Mouse (Mus musculus) liver, embryonic 13.5 days (tissue): ENCODE results near the gene Fsd2. TPM values are rescaled to one million over a fixed set of nuclear protein-coding genes. Genes with fewer than 3 reads are reported as not detected.
A peak's percentile ranks its signal among the peaks of the same experiment; 100 is the strongest.

Experiments used
- ATAC-seq: fragments of 200-750 bp; cut with Nextera tagmentation; 2 replicates; pipeline ENCODE4 v1.8.0; 2017; ENCODE audit warnings: low read depth, mild to moderate bottlenecking, moderate number of reproducible peaks, moderate library complexity
- DNase-seq: peaks from one replicate; pipeline ENCODE4 v3.0.0; 2022
- H3K27ac ChIP-seq: fragments of 300-500 bp; sonication (generic); 2 replicates; pipeline ENCODE4 v1.5.1; 2015; ENCODE audit warnings: moderate library complexity, mild to moderate bottlenecking, inconsistent platforms
- H3K27me3 ChIP-seq: fragments of 300-500 bp; sonication (generic); 2 replicates; pipeline ENCODE4 v1.6.1; 2015; ENCODE audit warnings: mild to moderate bottlenecking, inconsistent platforms
- H3K36me3 ChIP-seq: fragments of 300-500 bp; sonication (generic); 2 replicates; pipeline ENCODE4 v1.6.1; 2015; ENCODE audit warnings: mild to moderate bottlenecking, inconsistent platforms
- H3K4me1 ChIP-seq: fragments of 300-500 bp; sonication (generic); replicated peaks from 2 replicates; pipeline ENCODE4 v1.6.1; 2015; ENCODE audit warnings: inconsistent platforms
- H3K4me2 ChIP-seq: fragments of 300-500 bp; sonication (generic); 2 replicates; pipeline ENCODE4 v1.6.1; 2015; ENCODE audit warnings: inconsistent platforms, mild to moderate bottlenecking, moderate library complexity
- H3K4me3 ChIP-seq: fragments of 300-500 bp; sonication (generic); replicated peaks from 2 replicates; pipeline ENCODE4 v1.5.1; 2015; ENCODE audit warnings: mild to moderate bottlenecking, inconsistent platforms
- H3K9ac ChIP-seq: fragments of 300-500 bp; sonication (generic); 2 replicates; pipeline ENCODE4 v1.6.1; 2015; ENCODE audit warnings: mild to moderate bottlenecking, inconsistent platforms
- H3K9me3 ChIP-seq: fragments of 300-500 bp; sonication (generic); replicated peaks from 2 replicates; pipeline ENCODE4 v1.6.1; 2016; ENCODE audit warnings: inconsistent platforms
- WGBS: fragments of 180-500 bp; shearing (Covaris S2); methylation state at CpG from one replicate; pipeline ENCODE4 v1.1.7; 2015; ENCODE audit not compliant: insufficient replicate concordance; 5-methylcytosine and 5-hydroxymethylcytosine counted together
- polyA plus RNA-seq: library from polyadenylated mRNA; unstranded; fragments of >200 nt; fragmentation: Nextera tagmentation; extraction: Ambion mirVana; gene quantifications from 2 replicates; pipeline ENCODE4 v1.2.1, GENCODE M21; 2015

The Fsd2 gene
- polyA plus RNA-seq = 0.06 and 0.15 TPM in 2 replicates

DNA sequence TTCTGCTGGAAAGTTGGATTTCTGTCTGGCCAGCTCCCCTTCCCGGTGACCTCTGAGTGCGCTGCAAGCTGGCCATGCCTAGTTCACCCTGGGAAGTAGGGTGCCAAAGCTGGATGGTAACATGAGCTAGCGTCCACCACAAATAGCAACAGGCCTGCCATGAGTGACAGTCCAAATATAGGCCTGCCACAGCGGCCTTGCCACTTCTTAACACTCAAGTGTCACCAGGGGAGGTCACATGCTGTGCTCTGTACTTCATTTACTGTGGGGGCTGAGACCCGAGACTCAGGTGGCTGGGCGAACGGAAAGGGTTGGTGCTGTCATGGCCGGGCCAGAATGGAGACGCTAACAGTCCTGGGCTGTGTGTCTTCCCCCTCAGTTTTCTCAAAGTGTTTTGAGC is at the start of gene Fsd2:
TSS of gene Fsd2 (minus strand) at position 53 of the 400 bp plus-strand sequence.
- Histone ChIP-seq H3K4me3 (no peak within 1 kb of the TSS), H3K4me2 (no peak within 1 kb of the TSS), H3K9ac (no peak within 1 kb of the TSS), H3K27ac (no peak within 1 kb of the TSS), H3K9me3 (no peaks in the 10 kb centered on the region), H3K36me3 (no peaks in the 10 kb centered on the region), H3K4me1 (peaks cover 12% of the 10 kb centered on the region), H3K27me3 (no peaks in the 10 kb centered on the region)
- DNase-seq (no peak), ATAC-seq (no peak)
- WGBS = 78% methylated on average over 9 of the region's 9 CpGs

DNA sequence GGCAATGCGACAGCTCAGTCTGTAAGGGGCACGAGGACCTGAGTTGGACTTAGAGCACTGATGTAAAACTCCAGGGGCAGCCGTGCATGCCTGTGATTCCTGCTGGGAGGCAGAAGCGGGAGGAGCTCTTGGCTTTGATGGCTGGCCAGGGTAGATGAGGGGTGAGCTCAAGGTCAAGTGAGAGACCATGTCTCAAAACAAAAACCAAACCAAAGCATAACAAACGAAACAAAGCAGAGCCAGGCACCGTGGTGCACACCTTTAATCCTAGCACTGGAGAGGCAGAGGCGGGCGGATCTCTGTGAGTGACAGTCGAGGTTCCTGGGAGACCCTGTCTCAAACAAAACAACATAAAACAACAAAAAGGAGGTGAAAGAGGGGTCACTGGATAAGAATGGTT is 48.3 kb upstream of the Fsd2 start:
- Histone ChIP-seq H3K4me3 (no peak overlapping the region), H3K9ac (no peak overlapping the region), H3K9me3 (no peaks in the 10 kb centered on the region), H3K4me1 (peaks cover 2% of the 10 kb centered on the region), H3K36me3 (no peaks in the 10 kb centered on the region), H3K4me2 (no peak overlapping the region), H3K27ac (no peak overlapping the region), H3K27me3 (no peaks in the 10 kb centered on the region)
- 69% methylated on average over 9 of the region's 9 CpGs for WGBS
- no peak for DNase-seq
- no peak for ATAC-seq

GRCm38 (mm10) chr7:81612856-81613635 is 46.3 kb upstream of the Fsd2 start:
- Histone ChIP-seq H3K27me3 (no peaks in the 10 kb centered on the region), H3K36me3 (no peaks in the 10 kb centered on the region), H3K4me3 (no peak overlapping the region), H3K27ac (no peak overlapping the region), H3K4me2 (no peak overlapping the region), H3K9me3 (no peaks in the 10 kb centered on the region), H3K9ac (no peak overlapping the region), H3K4me1 (peaks cover 10% of the 10 kb centered on the region)
- WGBS = 76% methylated on average over 13 of the region's 13 CpGs
- ATAC-seq = no peak
- DNase-seq = no peak

GRCm38 (mm10) chr7:81610125-81610524 is 43.4 kb upstream of the Fsd2 start:
- Histone ChIP-seq H3K9ac (no peak overlapping the region), H3K9me3 (no peaks in the 10 kb centered on the region), H3K4me1 (peaks cover 34% of the 10 kb centered on the region), H3K4me3 (no peak overlapping the region), H3K27me3 (no peaks in the 10 kb centered on the region), H3K4me2 (peak overlapping the region; percentile 17; the same call in 1 of the 2 replicates), H3K27ac (no peak overlapping the region; the same call in 1 of the 2 replicates), H3K36me3 (no peaks in the 10 kb centered on the region)
- peak; percentile 62 for ATAC-seq
- peak; percentile 67 for DNase-seq
- 47% methylated on average over 18 of the region's 18 CpGs for WGBS

- ATAC-seq = no peak
- Histone ChIP-seq H3K27ac (peak overlapping the region; percentile 72; the same call in 1 of the 2 replicates), H3K4me1 (peaks cover 49% of the 10 kb centered on the region), H3K9ac (no peak overlapping the region), H3K27me3 (no peaks in the 10 kb centered on the region), H3K4me2 (no peak overlapping the region), H3K4me3 (no peak overlapping the region), H3K9me3 (no peaks in the 10 kb centered on the region), H3K36me3 (no peaks in the 10 kb centered on the region)
- no peak for DNase-seq
- WGBS = 55% methylated on average over 5 of the region's 5 CpGs
Measured at GRCm38 (mm10) chr7:81606452-81606851, 39.7 kb upstream of the Fsd2 start.

DNA sequence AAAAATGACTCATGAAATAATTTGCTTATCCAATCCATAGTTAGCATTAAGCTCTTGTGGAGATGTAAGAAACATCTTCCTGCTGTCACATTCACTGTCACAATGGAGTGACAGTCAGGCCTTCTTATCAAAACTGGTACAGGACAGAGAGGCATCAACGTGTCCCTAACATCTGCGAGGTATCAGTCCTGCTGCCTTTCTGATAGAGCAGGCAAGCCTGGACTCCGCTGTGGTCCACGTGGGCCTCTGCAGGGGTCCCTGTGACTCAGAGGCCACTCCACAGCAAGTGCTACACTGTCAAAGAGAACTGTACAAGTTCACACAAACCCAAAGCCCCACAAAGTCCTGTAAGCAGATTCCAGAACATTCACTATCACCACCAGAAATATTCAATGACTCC is 38.7 kb upstream of the Fsd2 start:
- Histone ChIP-seq H3K9me3 (no peaks in the 10 kb centered on the region), H3K27me3 (no peaks in the 10 kb centered on the region), H3K4me2 (peak overlapping the region; percentile 29), H3K4me1 (peaks cover 49% of the 10 kb centered on the region), H3K9ac (peak overlapping the region; percentile 40; the same call in 1 of the 2 replicates), H3K36me3 (no peaks in the 10 kb centered on the region), H3K27ac (peak overlapping the region; percentile 72), H3K4me3 (no peak overlapping the region)
- ATAC-seq = peak; percentile 94
- 14% methylated on average over 4 of the region's 4 CpGs for WGBS
- peak; percentile 74 for DNase-seq

GRCm38 (mm10) chr7:81604991-81605390 is 38.2 kb upstream of the Fsd2 start:
- H3K4me2 ChIP-seq = 0 out of 2 replicates have a peak overlapping the region, but pooled peaks have one; percentile 10
- H3K4me1 ChIP-seq = peaks cover 47% of the 10 kb centered on the region
- H3K27ac ChIP-seq = peak overlapping the region; percentile 77
- no peaks in the 10 kb centered on the region for H3K27me3 ChIP-seq
- 30% methylated on average over 5 of the region's 5 CpGs for WGBS
- no peak overlapping the region for H3K9ac ChIP-seq
- no peak overlapping the region for H3K4me3 ChIP-seq
- no peaks in the 10 kb centered on the region for H3K36me3 ChIP-seq
- ATAC-seq (peak; percentile 37), DNase-seq (no peak)
- no peaks in the 10 kb centered on the region for H3K9me3 ChIP-seq

DNA sequence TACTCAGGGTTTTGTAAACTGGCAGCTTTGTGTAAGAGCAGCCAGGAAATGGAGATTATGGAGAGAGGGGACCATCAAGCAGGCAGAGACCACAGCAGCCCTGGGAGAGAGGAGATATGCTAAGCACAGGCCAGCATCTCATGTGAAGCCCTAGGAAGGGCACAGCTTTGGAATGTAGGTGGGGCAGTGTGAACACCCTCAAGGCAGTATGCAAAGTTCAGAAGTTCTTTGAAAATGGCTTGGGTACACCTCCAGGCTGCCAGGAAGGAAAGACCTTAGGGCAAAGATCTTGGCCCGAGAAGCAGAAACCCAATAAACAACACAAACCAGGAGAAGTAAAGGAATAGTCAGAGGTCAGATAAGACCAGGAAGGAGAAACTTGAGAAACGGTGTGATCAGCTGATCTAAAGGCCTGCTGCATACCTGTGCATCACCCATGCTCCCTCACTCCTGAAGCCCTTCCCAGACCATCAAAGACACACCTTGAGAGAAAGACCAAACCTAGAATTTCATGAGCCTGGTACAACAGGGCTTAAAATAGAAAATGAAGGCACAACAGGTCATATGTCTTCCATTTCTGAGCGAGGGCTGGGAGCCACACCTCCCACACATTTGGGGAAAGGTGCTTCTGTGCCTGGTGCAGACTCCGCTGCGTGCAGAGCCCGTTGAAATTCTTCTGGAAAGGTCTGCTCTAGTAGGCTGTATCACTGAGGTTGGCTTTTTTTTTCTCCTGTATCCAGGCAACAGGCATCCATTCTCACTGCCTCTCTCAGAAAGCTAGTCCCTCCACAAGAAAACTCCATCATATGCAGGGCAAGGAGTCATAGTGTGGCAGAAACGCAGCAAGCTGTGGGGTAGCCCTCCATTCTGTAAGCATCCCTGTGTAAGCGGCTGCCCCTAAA is 32.9 kb upstream of the Fsd2 start:
- H3K4me3 ChIP-seq = no peak overlapping the region
- no peaks in the 10 kb centered on the region for H3K9me3 ChIP-seq
- no peaks in the 10 kb centered on the region for H3K27me3 ChIP-seq
- H3K36me3 ChIP-seq = peaks cover 46% of the 10 kb centered on the region
- no peak for ATAC-seq
- H3K4me2 ChIP-seq = no peak overlapping the region
- H3K27ac ChIP-seq = no peak overlapping the region
- no peak overlapping the region for H3K9ac ChIP-seq
- peaks cover 10% of the 10 kb centered on the region for H3K4me1 ChIP-seq
- no peak for DNase-seq
- WGBS = 75% methylated on average over 8 of the region's 8 CpGs

- Histone ChIP-seq H3K4me1 (no peaks in the 10 kb centered on the region), H3K4me2 (no peak overlapping the region), H3K4me3 (no peak overlapping the region), H3K9me3 (no peaks in the 10 kb centered on the region), H3K36me3 (peaks cover 66% of the 10 kb centered on the region), H3K27ac (no peak overlapping the region), H3K9ac (no peak overlapping the region), H3K27me3 (no peaks in the 10 kb centered on the region)
- 95% methylated on average over 1 of the region's 1 CpGs for whole genome bisulfite sequencing
- ATAC-seq = no peak
- DNase-seq = no peak
Measured at GRCm38 (mm10) chr7:81597660-81598059, 30.9 kb upstream of the Fsd2 start.

- Histone ChIP-seq H3K27ac (no peak overlapping the region), H3K36me3 (peaks cover 81% of the 10 kb centered on the region), H3K27me3 (no peaks in the 10 kb centered on the region), H3K4me2 (no peak overlapping the region), H3K9ac (no peak overlapping the region), H3K4me3 (no peak overlapping the region), H3K9me3 (no peaks in the 10 kb centered on the region), H3K4me1 (no peaks in the 10 kb centered on the region)
- ATAC-seq (0 out of 2 replicates have a peak, but pooled peaks have one; percentile 34), DNase-seq (no peak)
- WGBS = 81% methylated on average over 6 of the region's 6 CpGs
Measured at GRCm38 (mm10) chr7:81596086-81596485, 29.3 kb upstream of the Fsd2 start.

DNA sequence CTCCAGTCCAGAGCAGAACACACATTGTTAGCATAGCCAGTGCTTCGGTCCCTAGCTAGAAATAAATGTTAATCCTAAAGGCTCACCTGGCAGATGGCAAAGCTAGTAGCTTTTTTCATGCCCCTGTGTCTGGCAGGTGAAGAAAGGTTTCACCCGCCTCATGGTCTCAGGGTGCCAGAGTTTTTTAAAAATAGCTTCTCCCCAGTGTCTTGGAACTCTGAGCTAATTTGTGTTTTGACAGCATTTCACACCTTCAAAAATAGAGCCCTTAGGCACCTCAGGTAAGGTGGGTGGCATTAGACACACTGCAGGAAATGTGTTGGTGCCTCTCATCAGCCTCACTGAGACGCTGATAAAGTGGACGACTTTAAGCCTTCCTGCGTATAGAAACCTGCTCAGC is 28.3 kb upstream of the Fsd2 start:
- DNase-seq = no peak
- Histone ChIP-seq H3K27ac (no peak overlapping the region), H3K4me3 (no peak overlapping the region), H3K36me3 (peaks cover 92% of the 10 kb centered on the region), H3K9ac (no peak overlapping the region), H3K4me2 (no peak overlapping the region), H3K4me1 (no peaks in the 10 kb centered on the region), H3K27me3 (no peaks in the 10 kb centered on the region), H3K9me3 (no peaks in the 10 kb centered on the region)
- no peak for ATAC-seq
- WGBS = 84% methylated on average over 5 of the region's 5 CpGs
